Mouse (Mus musculus): ENCODE measurements around the gene Srsf9. TPM values are rescaled to one million over a fixed set of nuclear protein-coding genes. Genes with fewer than 3 reads are reported as not detected.

The Srsf9 gene
- polyA plus RNA-seq, 1 experiment from 2014 or later: 86.0 TPM

DNA sequence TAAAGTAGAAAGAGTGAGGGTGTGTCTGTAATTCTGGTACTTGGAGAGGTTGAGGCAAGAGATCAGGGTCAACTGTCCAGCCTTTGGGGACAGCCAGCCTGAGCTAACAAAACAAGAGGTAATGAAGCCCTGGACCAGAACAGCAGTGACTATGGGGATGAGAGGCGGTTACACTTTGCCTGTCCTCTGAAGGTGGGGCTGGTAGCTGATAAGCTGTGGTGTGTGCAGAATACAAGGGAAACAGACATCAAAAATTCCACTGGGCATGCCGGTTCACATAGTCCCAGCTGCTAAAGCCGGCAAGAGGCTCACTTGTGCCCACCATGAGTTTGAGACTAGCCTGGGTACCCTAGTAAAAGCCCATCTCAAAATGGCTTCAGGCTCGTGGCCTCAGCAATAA lies 14.6 kb upstream of the Srsf9 start:
- DNase-seq (no peak), ATAC-seq (peak; percentile 63)
- Histone ChIP-seq H3K4me2 (ENCODE audit: low read depth, low read length) (peak overlapping the region; percentile 56), H3K27ac (ENCODE audit: low read depth) (peak overlapping the region; percentile 66), H3K36me3 (replicated peaks; ENCODE audit: insufficient read depth, low read length) (no peaks in the 10 kb centered on the region), H3K27me3 (ENCODE audit: insufficient read depth, low read length) (no peaks in the 10 kb centered on the region), H3K4me3 (ENCODE audit: low read depth, low read length) (0 out of 2 replicates have a peak overlapping the region, but pooled peaks have one; percentile 7), H3K9me3 (ENCODE audit: low read length) (no peaks in the 10 kb centered on the region), H3K4me1 (ENCODE audit: insufficient read depth) (peaks cover 24% of the 10 kb centered on the region), H3K9ac (replicated peaks) (0 out of 2 replicates have a peak overlapping the region, but pooled peaks have one; percentile 16)
- 50% methylated on average over 4 of the region's 4 CpGs for WGBS (ENCODE audit: insufficient replicate concordance)
- TF ChIP-seq EP300 (IDR thresholded peaks at IDR 0.05; ENCODE audit: low read depth): no peak

DNA sequence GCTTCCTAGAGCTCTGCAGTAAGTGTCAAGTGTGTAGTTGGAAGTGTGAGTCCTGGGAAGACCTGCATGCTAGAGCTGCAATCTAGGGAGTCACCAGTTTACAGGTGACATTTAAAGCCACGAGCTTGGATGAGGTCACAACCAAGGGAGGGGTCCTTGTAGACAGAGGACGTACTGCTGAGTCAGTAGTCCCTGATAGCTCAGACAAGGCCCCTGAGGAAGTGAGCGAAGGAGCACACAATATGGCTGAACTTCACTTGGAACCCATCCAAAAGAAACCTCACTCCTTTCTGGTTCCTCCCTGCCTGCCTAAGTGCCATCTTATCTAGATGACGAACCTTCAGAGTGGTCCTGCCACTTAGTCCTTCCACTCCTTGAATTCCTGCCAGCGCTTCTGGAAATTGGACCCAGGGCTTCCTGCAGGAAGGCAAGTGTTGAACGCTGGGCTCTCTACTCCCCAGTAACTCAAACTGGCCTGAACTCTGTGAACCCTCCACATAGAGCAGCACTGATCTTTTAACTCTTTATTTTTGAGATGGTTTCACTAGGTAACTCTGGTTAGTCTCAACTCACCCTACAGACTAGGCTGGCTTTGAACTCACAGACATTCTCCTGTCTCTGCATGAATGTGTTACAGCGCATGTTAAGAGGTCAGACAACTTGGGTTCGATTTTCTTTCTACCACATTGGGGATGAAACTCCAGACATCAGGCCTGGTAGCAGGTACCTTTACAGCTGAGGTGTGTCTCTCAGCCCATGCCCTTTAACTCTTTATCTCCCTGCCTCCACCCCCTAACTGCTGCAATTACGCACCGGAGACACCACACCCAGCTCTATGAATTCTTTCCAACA lies 13.9 kb upstream of the Srsf9 start:
- Histone ChIP-seq H3K4me2 (ENCODE audit: low read depth, low read length) (peak overlapping the region; percentile 56), H3K27ac (ENCODE audit: low read depth) (peak overlapping the region; percentile 66), H3K36me3 (replicated peaks; ENCODE audit: insufficient read depth, low read length) (no peaks in the 10 kb centered on the region), H3K9me3 (ENCODE audit: low read length) (no peaks in the 10 kb centered on the region), H3K4me3 (ENCODE audit: low read depth, low read length) (0 out of 2 replicates have a peak overlapping the region, but pooled peaks have one; percentile 7), H3K9ac (replicated peaks) (peak overlapping the region; percentile 21; the same call in 1 of the 2 replicates), H3K4me1 (ENCODE audit: insufficient read depth) (peaks cover 31% of the 10 kb centered on the region), H3K27me3 (ENCODE audit: insufficient read depth, low read length) (no peaks in the 10 kb centered on the region)
- DNase-seq (no peak), ATAC-seq (peak; percentile 82)
- no peak for TF ChIP-seq CTCF (IDR thresholded peaks at IDR 0.05; ENCODE audit: low read depth)
- TF ChIP-seq EP300 (IDR thresholded peaks at IDR 0.05; ENCODE audit: low read depth): no peak
- WGBS (ENCODE audit: insufficient replicate concordance): 50% methylated on average over 10 of the region's 10 CpGs

GRCm38 (mm10) chr5:115313668-115313943 lies 13.4 kb upstream of the Srsf9 start:
- Histone ChIP-seq H3K4me1 (ENCODE audit: insufficient read depth) (peaks cover 31% of the 10 kb centered on the region), H3K4me2 (ENCODE audit: low read depth, low read length) (peak overlapping the region; percentile 56), H3K36me3 (replicated peaks; ENCODE audit: insufficient read depth, low read length) (no peaks in the 10 kb centered on the region), H3K4me3 (ENCODE audit: low read depth, low read length) (no peak overlapping the region), H3K9me3 (ENCODE audit: low read length) (no peaks in the 10 kb centered on the region), H3K27ac (ENCODE audit: low read depth) (peak overlapping the region; percentile 66), H3K9ac (replicated peaks) (peak overlapping the region; percentile 21; the same call in 1 of the 2 replicates), H3K27me3 (ENCODE audit: insufficient read depth, low read length) (no peaks in the 10 kb centered on the region)
- 38% methylated on average over 5 of the region's 5 CpGs for WGBS (ENCODE audit: insufficient replicate concordance)
- TF ChIP-seq EP300 (IDR thresholded peaks at IDR 0.05; ENCODE audit: low read depth): no peak
- no peak for TF ChIP-seq CTCF (IDR thresholded peaks at IDR 0.05; ENCODE audit: low read depth)
- ATAC-seq (no peak), DNase-seq (no peak)

DNA sequence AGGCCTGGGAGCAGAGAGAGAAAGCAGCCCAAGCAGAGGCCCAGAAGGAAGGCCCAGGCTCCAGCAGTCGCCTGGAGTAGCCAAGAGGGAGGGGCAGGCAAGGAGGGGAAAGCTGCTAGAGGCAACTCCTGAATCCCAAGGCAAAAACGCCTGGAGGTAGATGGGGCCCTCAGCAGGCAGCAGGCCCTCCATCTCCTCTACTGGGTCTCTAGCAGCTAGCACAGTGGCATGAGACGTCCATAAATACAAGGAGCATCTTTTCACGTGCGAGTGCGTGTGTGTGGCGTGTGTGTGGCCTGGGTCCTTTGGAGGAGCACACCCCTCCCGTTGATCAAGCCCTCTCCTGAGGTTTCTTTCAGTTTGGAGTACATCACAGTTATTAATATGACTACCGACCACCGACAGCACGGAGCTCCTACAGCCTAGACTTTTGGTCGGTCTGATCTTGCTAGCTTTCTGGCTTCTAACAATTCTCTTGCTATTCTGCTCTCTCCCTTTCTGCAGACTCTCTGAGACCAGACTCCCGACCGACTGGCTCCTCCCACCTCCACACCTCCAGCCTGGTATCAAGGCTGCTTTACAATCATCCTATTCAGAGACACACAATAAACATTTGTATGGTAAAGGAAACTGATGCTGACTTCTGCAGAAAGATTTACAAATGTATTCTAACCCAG lies 9.9 kb upstream of the Srsf9 start:
- ATAC-seq: no peak
- WGBS (ENCODE audit: insufficient replicate concordance): 32% methylated on average over 14 of the region's 14 CpGs
- no peaks in the 10 kb centered on the region for H3K9me3 ChIP-seq (ENCODE audit: low read length)
- no peak overlapping the region for H3K27ac ChIP-seq (ENCODE audit: low read depth)
- no peak overlapping the region for H3K4me3 ChIP-seq (ENCODE audit: low read depth, low read length)
- no peak for DNase-seq
- no peak overlapping the region for H3K4me2 ChIP-seq (ENCODE audit: low read depth, low read length)
- peaks cover 36% of the 10 kb centered on the region for H3K4me1 ChIP-seq (ENCODE audit: insufficient read depth)
- no peaks in the 10 kb centered on the region for H3K36me3 ChIP-seq (replicated peaks; ENCODE audit: insufficient read depth, low read length)
- TF ChIP-seq EP300 (IDR thresholded peaks at IDR 0.05; ENCODE audit: low read depth): no peak
- TF ChIP-seq CTCF (IDR thresholded peaks at IDR 0.05; ENCODE audit: low read depth): no peak
- no peak overlapping the region for H3K9ac ChIP-seq (replicated peaks)
- no peaks in the 10 kb centered on the region for H3K27me3 ChIP-seq (ENCODE audit: insufficient read depth, low read length)

DNA sequence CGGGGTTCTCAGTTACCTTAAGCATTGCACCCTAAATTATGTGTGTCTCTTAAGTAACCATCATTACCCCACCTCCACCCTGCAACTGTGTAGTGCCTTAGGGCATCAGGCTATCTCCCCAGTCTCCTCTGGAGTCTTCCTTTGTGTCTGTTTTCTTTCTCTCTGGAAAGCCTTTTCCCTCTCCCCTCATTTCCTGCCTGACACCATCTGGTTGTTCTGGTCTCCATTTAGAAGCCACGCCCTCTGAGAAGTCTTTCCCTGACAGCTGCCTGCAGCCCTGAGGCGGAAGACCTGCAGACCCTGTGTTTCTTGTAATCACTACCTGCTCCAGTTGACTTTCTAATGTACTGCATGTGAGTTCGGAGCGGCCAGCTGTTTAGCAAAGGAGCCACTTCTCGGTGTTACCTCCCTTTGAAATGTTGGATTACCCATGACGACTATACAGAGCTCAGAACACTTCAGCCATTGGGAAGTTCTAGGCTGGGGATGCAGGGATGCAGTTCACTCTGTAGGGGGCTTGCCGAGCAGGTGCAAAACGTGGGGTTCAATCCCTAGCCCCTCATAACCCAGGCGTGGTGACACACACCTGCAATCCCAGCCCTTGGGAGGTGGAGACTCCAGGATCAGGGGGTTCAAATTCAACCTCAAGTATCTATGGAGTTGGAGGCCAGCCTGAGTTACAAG lies 9.2 kb upstream of the Srsf9 start:
- ATAC-seq: no peak
- 26% methylated on average over 10 of the region's 10 CpGs for WGBS (ENCODE audit: insufficient replicate concordance)
- TF ChIP-seq EP300 (IDR thresholded peaks at IDR 0.05; ENCODE audit: low read depth): no peak
- no peak for TF ChIP-seq CTCF (IDR thresholded peaks at IDR 0.05; ENCODE audit: low read depth)
- peaks cover 30% of the 10 kb centered on the region for H3K4me1 ChIP-seq (ENCODE audit: insufficient read depth)
- H3K4me3 ChIP-seq (ENCODE audit: low read depth, low read length): no peak overlapping the region
- DNase-seq: no peak
- no peaks in the 10 kb centered on the region for H3K36me3 ChIP-seq (replicated peaks; ENCODE audit: insufficient read depth, low read length)
- no peaks in the 10 kb centered on the region for H3K9me3 ChIP-seq (ENCODE audit: low read length)
- H3K4me2 ChIP-seq (ENCODE audit: low read depth, low read length): no peak overlapping the region
- H3K9ac ChIP-seq (replicated peaks): no peak overlapping the region
- no peak overlapping the region for H3K27ac ChIP-seq (ENCODE audit: low read depth)
- no peaks in the 10 kb centered on the region for H3K27me3 ChIP-seq (ENCODE audit: insufficient read depth, low read length)
